Comparison of ENCODE assay signal across 9 mouse cellular contexts in genomic region chr2:168766538-168767361, GRCm38 (mm10). TPM values are rescaled to one million over a fixed set of nuclear protein-coding genes. Genes with fewer than 3 reads are reported as not detected.
DNase-seq lines count a peak whose midpoint lies in the region; ATAC-seq and TF ChIP-seq lines count a peak whose summit lies in the region.
"Had no signal": no experiment of that assay in that cellular context is flagged by ENCODE, and none has a peak within 500 bp of the region (broad histone marks: within the 10 kb centered on the region; RNA-seq: fewer than 3 reads in every experiment).

No protein-coding gene starts in this region.

- H3K36me3 ChIP-seq in E14TG2a.4 (ENCODE audit: insufficient read depth, low read length) = peaks cover 16% of the 10 kb centered on the region
- H3K36me3 ChIP-seq in G1E (replicated peaks) = no peaks in the 10 kb centered on the region
- H3K36me3 ChIP-seq in forebrain, postnatal 0 days (ENCODE audit: insufficient read depth) = no peaks in the 10 kb centered on the region; the same call in 1 of the 2 replicates
- H3K36me3 ChIP-seq in intestine, embryonic 16.5 days (ENCODE audit: control insufficient read depth, insufficient read depth, low read length) = no peaks in the 10 kb centered on the region
- H3K36me3 ChIP-seq in midbrain, embryonic 12.5 days = no peaks in the 10 kb centered on the region

- TF ChIP-seq CTCF in E14TG2a.4 (conservative IDR thresholded peaks at IDR 0.05; ENCODE audit: low read length) (no peak), G1E (IDR thresholded peaks at IDR 0.05; ENCODE audit: low read depth, low read length) (no peak)
- TF ChIP-seq CTCF in forebrain, postnatal 0 days (IDR thresholded peaks at IDR 0.05; ENCODE audit: low read depth) = no peak

- H3K27ac ChIP-seq in forebrain, postnatal 0 days (ENCODE audit: low read depth, low read length) = no peak overlapping the region
- H3K27ac ChIP-seq in intestine, embryonic 16.5 days (ENCODE audit: low read length) = peak overlapping the region; percentile 29; the same call in 1 of the 2 replicates
- peak overlapping the region; percentile 85 for H3K27ac ChIP-seq in midbrain, embryonic 12.5 days (replicated peaks)

- no peak overlapping the region for H3K9ac ChIP-seq in forebrain, postnatal 0 days
- peak overlapping the region; percentile 70 for H3K9ac ChIP-seq in intestine, embryonic 16.5 days (ENCODE audit: low read depth, low read length)
- peak overlapping the region; percentile 89 for H3K9ac ChIP-seq in midbrain, embryonic 12.5 days (replicated peaks)

- H3K4me3 ChIP-seq in E14TG2a.4 (replicated peaks; ENCODE audit: low read length) (peak overlapping the region; percentile 96), G1E (ENCODE audit: low read depth, low read length) (peak overlapping the region; percentile 16; the same call in 1 of the 2 replicates)
- H3K4me3 ChIP-seq in forebrain, postnatal 0 days (ENCODE audit: low read depth, low read length) = peak overlapping the region; percentile 34
- peak overlapping the region; percentile 62 for H3K4me3 ChIP-seq in intestine, embryonic 16.5 days (ENCODE audit: low read length)
- peak overlapping the region; percentile 81 for H3K4me3 ChIP-seq in midbrain, embryonic 12.5 days
- H3K4me3 ChIP-seq: myocyte had no signal

- H3K9me3 ChIP-seq in E14TG2a.4 (ENCODE audit: low read length) = no peaks in the 10 kb centered on the region
- peaks cover 77% of the 10 kb centered on the region for H3K9me3 ChIP-seq in G1E (replicated peaks)
- H3K9me3 ChIP-seq in forebrain, postnatal 0 days (ENCODE audit: low read length) = no peaks in the 10 kb centered on the region
- no peaks in the 10 kb centered on the region for H3K9me3 ChIP-seq in intestine, embryonic 16.5 days (ENCODE audit: control insufficient read depth, low read length)
- H3K9me3 ChIP-seq in midbrain, embryonic 12.5 days = no peaks in the 10 kb centered on the region

- H3K4me1 ChIP-seq in E14TG2a.4 (replicated peaks; ENCODE audit: low read depth, low read length) = peaks cover 59% of the 10 kb centered on the region
- no peaks in the 10 kb centered on the region for H3K4me1 ChIP-seq in G1E (ENCODE audit: insufficient read depth, low read depth, low read length)
- H3K4me1 ChIP-seq in forebrain, postnatal 0 days (ENCODE audit: insufficient read depth) = peaks cover 4% of the 10 kb centered on the region; the same call in 1 of the 2 replicates
- H3K4me1 ChIP-seq in intestine, embryonic 16.5 days (ENCODE audit: control insufficient read depth, insufficient read depth, low read length) = peaks cover 20% of the 10 kb centered on the region
- peaks cover 60% of the 10 kb centered on the region for H3K4me1 ChIP-seq in midbrain, embryonic 12.5 days

- H3K27me3 ChIP-seq in E14TG2a.4 (ENCODE audit: insufficient read depth, low read length) (no peaks in the 10 kb centered on the region), G1E (ENCODE audit: insufficient read depth, low read length) (no peaks in the 10 kb centered on the region)
- peaks cover 61% of the 10 kb centered on the region for H3K27me3 ChIP-seq in forebrain, postnatal 0 days (ENCODE audit: insufficient read depth, low read length)
- H3K27me3 ChIP-seq in intestine, embryonic 16.5 days (replicated peaks; ENCODE audit: control insufficient read depth, insufficient read depth, low read length) = peaks cover 27% of the 10 kb centered on the region
- peaks cover 22% of the 10 kb centered on the region for H3K27me3 ChIP-seq in midbrain, embryonic 12.5 days

- H3K4me2 ChIP-seq in forebrain, postnatal 0 days (ENCODE audit: low read depth) = peak overlapping the region; percentile 59
- peak overlapping the region; percentile 98 for H3K4me2 ChIP-seq in intestine, embryonic 16.5 days (ENCODE audit: low read depth, low read length)
- H3K4me2 ChIP-seq in midbrain, embryonic 12.5 days (replicated peaks) = peak overlapping the region; percentile 91

- DNase-seq in G1E (ENCODE audit: low spot score) = no peak
- DNase-seq in forebrain, postnatal 0 days = peak; percentile 60
- no peak for DNase-seq in right cerebral cortex, adult 18-20 months
- DNase-seq in frontal cortex, adult 2 months (ENCODE audit: extremely low spot score in 1 of 2, low spot score in 1 of 2) = no peak
- no peak for DNase-seq in left cerebral cortex, adult 18-20 months (ENCODE audit: low spot score in 2 of 2)

- 1% methylated on average over 50 of the region's 52 CpGs for WGBS in forebrain, postnatal 0 days
- under 1% methylated on average over 51 of the region's 52 CpGs for WGBS in intestine, embryonic 16.5 days
- WGBS in midbrain, embryonic 12.5 days = under 1% methylated on average over 45 of the region's 52 CpGs

- ATAC-seq in G1E (ENCODE audit: extremely low read depth, insufficient number of reproducible peaks, low FRiP score, poor library complexity, severe bottlenecking) = no peak
- ATAC-seq in forebrain, postnatal 0 days = peak; percentile 82
- peak; percentile 80 for ATAC-seq in intestine, embryonic 16.5 days
- peak; percentile 87 for ATAC-seq in midbrain, embryonic 12.5 days (ENCODE audit: low FRiP score, low read depth)

RNA-seq across cellular contexts. Expression of gene Sall4, which starts 1.0 kb away (rescaled TPM):
- total RNA-seq in G1E (2014; fragmentation: Nextera tagmentation) = not detected in 2 replicates
- 0.06 and 0.11 TPM in 2 replicates for total RNA-seq in G1E (2017)
- not detected in 2 replicates for polyA plus RNA-seq in G1E (2012)
- 0.10 and 0.31 TPM in 2 replicates for total RNA-seq in forebrain, postnatal 0 days (2014; rRNA removed)
- 0.05 and 0.06 TPM in 2 replicates for polyA plus RNA-seq in forebrain, postnatal 0 days (2015; fragmentation: Nextera tagmentation; extraction: Ambion mirVana)
- 0.91 and 1.0 TPM in 2 replicates for polyA plus RNA-seq in intestine, embryonic 16.5 days (2015; fragmentation: Nextera tagmentation; extraction: Ambion mirVana)
- 14.1 and 17.4 TPM in 2 replicates for polyA plus RNA-seq in midbrain, embryonic 12.5 days (2016; fragmentation: Nextera tagmentation; extraction: Ambion mirVana)
- 0.22 and 0.74 TPM in 2 replicates for polyA plus RNA-seq in frontal cortex, adult 2 months (2012; rRNA removed)
- under 1 TPM; 0.07 to 0.44 TPM for total RNA-seq in left cerebral cortex, adult 18-20 months (2021)
- polyA plus RNA-seq: myocyte had no signal

RNA-seq across cellular contexts. Expression of gene Atp9a, which starts 24.5 kb away (rescaled TPM):
- not detected in 2 replicates for total RNA-seq in G1E (2014; fragmentation: Nextera tagmentation)
- total RNA-seq in G1E (2017) = not detected in 2 replicates
- polyA plus RNA-seq in G1E (2012) = not detected in 2 replicates
- 397 and 497 TPM in 2 replicates for total RNA-seq in forebrain, postnatal 0 days (2014; rRNA removed)
- polyA plus RNA-seq in forebrain, postnatal 0 days (2015; fragmentation: Nextera tagmentation; extraction: Ambion mirVana) = 124 and 143 TPM in 2 replicates
- 24.9 and 28.0 TPM in 2 replicates for polyA plus RNA-seq in intestine, embryonic 16.5 days (2015; fragmentation: Nextera tagmentation; extraction: Ambion mirVana)
- 41.0 and 42.9 TPM in 2 replicates for polyA plus RNA-seq in midbrain, embryonic 12.5 days (2016; fragmentation: Nextera tagmentation; extraction: Ambion mirVana)
- polyA plus RNA-seq in frontal cortex, adult 2 months (2012; rRNA removed) = 219 and 239 TPM in 2 replicates
- 100 to 1,000 TPM; 417 to 436 TPM for total RNA-seq in left cerebral cortex, adult 18-20 months (2021)

Comparison
In these comparisons a context has a peak if more than half of its experiments do, and no peak if none do; other contexts are left out.
1. H3K4me3 ChIP-seq: peak in every context shown above with its lines; median percentile 96 in E14TG2a.4; 81 in midbrain, embryonic 12.5 days; 62 in intestine, embryonic 16.5 days; 34 in forebrain, postnatal 0 days; 16 in G1E.
2. RNA of gene Atp9a, which starts 24.5 kb away (polyA plus RNA-seq): 219 to 239 TPM in frontal cortex, adult 2 months, 124 to 143 TPM in forebrain, postnatal 0 days, 41.0 to 42.9 TPM in midbrain, embryonic 12.5 days and 24.9 to 28.0 TPM in intestine, embryonic 16.5 days; not detected in G1E; every median in the first group is over 10 times any median in the second.
3. Peak in every context shown above with its lines, with median percentiles within 50 percentile points of each other: H3K4me2 ChIP-seq.